Mouse (Mus musculus) G1E-ER4 (cell line): Measurements from ENCODE around the gene Rin1. TPM values are rescaled to one million over a fixed set of nuclear protein-coding genes. Genes with fewer than 3 reads are reported as not detected.

ENCODE experiments used
- GATA1 ChIP-seq: IDR thresholded peaks from one replicate; pipeline ENCODE4 v1.8.0; 2012; ENCODE audit warnings: low read length, inconsistent platforms
- polyA plus RNA-seq: library from polyadenylated mRNA; stranded (reverse); fragments of >175 nt; gene quantifications from 2 replicates; pipeline ENCODE4 v1.2.3, GENCODE M21; 2012

Gene Rin1
- polyA plus RNA-seq, 1 experiment, result 1.1 TPM

DNA sequence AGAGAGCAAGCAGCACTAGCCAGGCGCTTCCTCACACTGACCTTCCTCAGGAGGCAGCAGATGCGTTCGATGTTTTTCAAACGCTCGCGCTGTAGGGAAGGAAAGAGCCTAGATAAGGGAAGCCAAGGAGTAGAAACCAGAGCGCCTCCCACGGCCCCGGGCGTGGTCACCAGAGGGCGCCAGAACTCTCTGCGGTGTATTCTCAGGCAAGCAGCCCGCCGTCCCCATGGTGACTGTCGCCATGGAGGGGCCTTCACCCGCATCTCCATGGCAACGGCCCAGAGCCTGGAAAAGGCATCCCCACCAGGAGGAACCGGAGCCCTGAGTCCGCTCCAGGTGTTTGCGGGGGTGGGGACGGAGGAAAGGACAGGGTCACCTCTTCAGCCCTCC is 44.0 kb downstream of the Rin1 start:
- no peak for TF ChIP-seq GATA1

DNA sequence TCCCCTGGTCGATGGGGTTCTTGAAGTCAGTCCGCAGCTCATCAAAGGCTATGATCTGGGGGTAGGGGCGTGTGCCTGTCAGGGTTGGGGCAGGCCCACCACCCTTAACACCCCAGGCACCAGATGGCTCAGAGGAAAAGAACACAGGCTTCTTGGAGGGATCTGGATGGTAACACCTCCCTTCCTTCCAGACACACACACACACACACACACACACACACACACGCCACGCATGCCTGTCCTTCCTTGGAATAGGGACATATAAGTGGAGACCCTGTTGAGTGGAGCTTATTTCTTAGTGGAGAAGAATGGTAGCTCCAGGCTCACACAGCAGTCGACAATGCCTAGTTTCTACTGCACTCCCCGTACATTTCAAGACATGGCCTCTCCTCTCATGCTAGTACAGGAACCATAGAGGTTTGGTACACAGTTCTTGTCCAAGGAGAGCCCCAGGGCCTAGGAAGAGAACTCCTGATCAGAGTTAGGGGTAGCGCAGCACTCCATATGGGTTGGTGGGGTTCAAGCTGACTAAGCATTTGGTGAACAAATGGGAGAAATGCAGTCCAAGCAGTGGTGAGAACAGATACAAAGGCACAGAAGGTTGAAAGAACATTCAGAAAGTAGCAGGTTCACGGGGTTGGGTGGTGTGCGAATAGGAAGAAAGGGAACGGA is 44.6 kb downstream of the Rin1 start:
- TF ChIP-seq GATA1, result no peak

DNA sequence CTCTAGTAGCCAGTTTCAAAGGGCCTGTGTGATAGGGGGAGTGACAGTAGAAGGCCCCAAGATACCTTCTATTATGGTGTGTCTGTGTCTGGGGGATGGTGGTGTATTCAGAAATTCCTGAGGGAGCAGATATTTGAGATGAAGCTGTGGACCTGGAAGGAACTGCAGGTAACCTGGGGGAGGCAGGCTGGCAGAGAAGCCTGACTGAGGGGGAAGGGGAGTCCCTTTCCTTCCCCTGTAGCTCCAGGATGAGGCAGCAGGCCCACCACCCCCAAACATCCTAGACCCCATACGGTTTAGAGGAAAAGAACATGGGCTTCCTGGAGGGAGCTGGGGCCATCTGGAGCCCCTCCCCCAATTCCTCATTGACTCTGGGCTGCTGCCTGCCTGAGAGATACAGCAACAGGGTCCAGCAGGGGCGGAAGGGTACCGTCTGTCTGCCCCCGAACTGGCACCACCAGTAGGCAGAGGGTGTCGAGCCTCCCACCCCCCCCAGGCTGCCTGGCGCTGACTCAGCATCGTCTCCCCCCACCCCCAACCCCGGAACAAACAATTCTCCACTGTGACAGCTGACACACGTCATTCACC is 45.7 kb downstream of the Rin1 start:
- TF ChIP-seq GATA1, result no peak

DNA sequence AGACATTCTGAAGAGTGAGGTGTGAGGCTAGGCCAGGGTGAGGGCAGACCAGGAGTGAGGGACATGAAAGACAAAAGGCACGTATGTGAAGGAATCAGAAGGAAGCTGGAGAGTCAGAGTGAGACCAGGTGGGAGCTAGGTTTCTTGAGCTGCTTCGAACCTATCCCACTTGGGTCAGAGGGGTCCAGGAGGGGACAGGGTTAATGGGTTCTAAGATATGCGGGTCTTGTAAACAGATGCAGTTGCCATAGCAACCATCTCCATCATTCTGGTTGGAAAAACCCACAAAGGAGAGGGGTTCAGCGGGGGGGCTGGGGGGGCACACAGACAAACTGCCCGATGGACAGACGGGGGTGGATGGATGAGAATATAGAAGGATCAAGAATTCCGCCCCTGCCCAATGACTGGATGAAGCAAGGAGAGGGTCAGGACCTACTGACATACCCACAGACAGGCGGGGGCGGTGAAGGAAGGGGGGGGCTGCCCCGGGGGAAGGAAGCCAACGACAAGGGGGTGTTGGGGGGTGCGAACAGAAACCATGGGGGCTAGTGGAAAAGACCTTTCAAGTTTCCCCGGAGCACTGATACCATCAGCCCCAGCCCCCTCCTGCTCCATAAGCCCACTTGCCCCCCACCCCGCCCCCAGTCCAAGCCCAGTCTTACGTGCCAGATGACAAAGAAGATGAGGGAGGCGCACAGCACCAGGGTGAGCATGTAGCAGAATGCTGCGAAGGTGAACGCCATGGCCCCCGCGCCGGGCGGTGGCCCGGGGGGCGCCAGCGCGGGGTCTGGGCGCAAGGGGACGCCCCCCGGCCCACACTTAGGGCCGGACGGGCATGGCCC is 47.5 kb downstream of the Rin1 start:
- no peak for TF ChIP-seq GATA1

GRCm38 (mm10) chr19:5098363-5099143 is 48.3 kb downstream of the Rin1 start, which contains the start of gene Cnih2:
TSS of gene Cnih2 (minus strand) at chr19:5098521.
- no peak for TF ChIP-seq GATA1

DNA sequence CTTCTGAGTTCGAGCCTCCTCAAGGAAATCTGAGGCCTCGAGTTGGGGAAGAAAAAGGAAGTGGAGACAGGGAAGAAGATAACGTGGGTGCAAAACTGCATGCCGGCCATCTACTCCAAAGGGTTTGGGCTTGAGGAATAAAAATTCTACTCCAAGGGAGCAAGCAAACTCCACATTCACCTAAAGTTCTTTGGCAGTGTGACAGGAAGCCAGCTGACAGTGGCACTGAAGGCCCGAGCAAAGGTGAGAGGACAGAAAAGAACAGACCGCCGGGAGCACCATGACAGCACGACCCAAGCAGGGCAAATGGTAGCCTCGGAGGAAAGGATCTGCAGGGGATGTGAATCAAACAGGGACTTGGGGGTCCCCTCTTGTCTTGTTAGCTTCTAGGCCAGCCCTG is 55.8 kb downstream of the Rin1 start:
- TF ChIP-seq GATA1, result no peak

Other genes with a start within 250 kb of the Rin1 start
- 1.7 and 12.6 TPM in 2 replicates for gene Gm21992, start 238.9 kb upstream of the Rin1 start, polyA plus RNA-seq
- 46.8 and 61.5 TPM in 2 replicates for gene Rbm14, start 238.8 kb upstream of the Rin1 start, polyA plus RNA-seq
- gene Ccs, start 211.1 kb upstream of the Rin1 start, polyA plus RNA-seq, result 56.4 and 100 TPM in 2 replicates
- 0.02 TPM in 1 of 2 replicates, not detected in the other for gene Ccdc87, start 211.1 kb upstream of the Rin1 start, polyA plus RNA-seq
- gene Ctsf, start 195.4 kb upstream of the Rin1 start, polyA plus RNA-seq, result not detected in 2 replicates
- 0.50 and 0.64 TPM in 2 replicates for gene Actn3, start 172.6 kb upstream of the Rin1 start, polyA plus RNA-seq
- gene Zdhhc24, start 171.8 kb upstream of the Rin1 start, polyA plus RNA-seq, result 2.4 and 3.2 TPM in 2 replicates
- 3.6 and 4.9 TPM in 2 replicates for gene Bbs1, start 143.9 kb upstream of the Rin1 start, polyA plus RNA-seq
- gene Dpp3, start 122.2 kb upstream of the Rin1 start, polyA plus RNA-seq, result 72.5 and 78.7 TPM in 2 replicates
- gene Peli3, start 107.4 kb upstream of the Rin1 start, polyA plus RNA-seq, result 0.09 and 0.31 TPM in 2 replicates
- 79.7 and 109 TPM in 2 replicates for gene Mrpl11, start 88.3 kb upstream of the Rin1 start, polyA plus RNA-seq
- gene Npas4, start 60.2 kb upstream of the Rin1 start, polyA plus RNA-seq, result not detected in 2 replicates
- gene Slc29a2, start 26.6 kb upstream of the Rin1 start, polyA plus RNA-seq, result 4.1 and 4.3 TPM in 2 replicates
- gene B4gat1, start 11.7 kb upstream of the Rin1 start, polyA plus RNA-seq, result 10.8 and 12.4 TPM in 2 replicates
- 0.15 and 0.33 TPM in 2 replicates for gene AC124502.3, start 11.6 kb upstream of the Rin1 start, polyA plus RNA-seq
- gene Brms1, start 9.1 kb upstream of the Rin1 start, polyA plus RNA-seq, result 61.3 and 101 TPM in 2 replicates
- 0.90 and 0.95 TPM in 2 replicates for gene Cd248, start 17.6 kb downstream of the Rin1 start, polyA plus RNA-seq
- not detected in 2 replicates for gene Tmem151a, start 35.0 kb downstream of the Rin1 start, polyA plus RNA-seq
- 19.4 and 22.6 TPM in 2 replicates for gene Yif1a, start 38.1 kb downstream of the Rin1 start, polyA plus RNA-seq
- 1.9 and 2.1 TPM in 2 replicates for gene Cnih2, start 48.0 kb downstream of the Rin1 start, polyA plus RNA-seq
- 249 and 315 TPM in 2 replicates for gene Rab1b, start 56.6 kb downstream of the Rin1 start, polyA plus RNA-seq
- 9.0 and 11.6 TPM in 2 replicates for gene Klc2, start 68.1 kb downstream of the Rin1 start, polyA plus RNA-seq
- gene Pacs1, start 222.6 kb downstream of the Rin1 start, polyA plus RNA-seq, result 47.4 and 54.1 TPM in 2 replicates
- gene Sf3b2, start 245.0 kb downstream of the Rin1 start, polyA plus RNA-seq, result 445 and 471 TPM in 2 replicates
- gene Gal3st3, start 247.8 kb downstream of the Rin1 start, polyA plus RNA-seq, result not detected in 2 replicates